Mouse (Mus musculus) testis, adult 2 months (tissue): ENCODE results near the gene Lsm3.

Experiments used
- CTCF ChIP-seq: fragments of 200-500 bp; IDR thresholded peaks from 2 replicates; pipeline ENCODE4 v1.5.1; 2012; ENCODE audit warnings: low read depth, mild to moderate bottlenecking, inconsistent platforms, low read length, moderate library complexity; ENCODE audit not compliant: control insufficient read depth, insufficient read depth, insufficient replicate concordance
- POLR2A ChIP-seq: fragments of 200-500 bp; IDR thresholded peaks from 2 replicates; pipeline ENCODE4 v1.6.1; 2012; ENCODE audit warnings: low read depth, mild to moderate bottlenecking, inconsistent platforms, low read length, moderate library complexity; ENCODE audit not compliant: control insufficient read depth

GRCm38 (mm10) chr6:91509326-91509725 lies 6.4 kb upstream of the Lsm3 start:
- TF ChIP-seq CTCF (peak; percentile 78; the same call in 1 of the 2 replicates), POLR2A (no peak)
